Mouse (Mus musculus): Measurements from ENCODE around the gene Hectd3. TPM values are rescaled to one million over a fixed set of nuclear protein-coding genes. Genes with fewer than 3 reads are reported as not detected.

Gene Hectd3
- polyA plus RNA-seq, 1 experiment from 2014 or later = 7.6 TPM

Other genes with a start within 250 kb of the Hectd3 start
- gene Toe1, start 187.7 kb upstream of the Hectd3 start, polyA plus RNA-seq (2014; fragmentation: Nextera tagmentation; extraction: Ambion mirVana) = 29.0 and 42.5 TPM in 2 replicates
- 17.9 and 18.7 TPM in 2 replicates for gene Mutyh, start 187.6 kb upstream of the Hectd3 start, polyA plus RNA-seq (2014; fragmentation: Nextera tagmentation; extraction: Ambion mirVana)
- 1.1 and 1.4 TPM in 2 replicates for gene Hpdl, start 173.6 kb upstream of the Hectd3 start, polyA plus RNA-seq (2014; fragmentation: Nextera tagmentation; extraction: Ambion mirVana)
- gene Zswim5, start 117.9 kb upstream of the Hectd3 start, polyA plus RNA-seq (2014; fragmentation: Nextera tagmentation; extraction: Ambion mirVana) = 1.7 and 2.1 TPM in 2 replicates
- gene Urod, start 904 bp upstream of the Hectd3 start, polyA plus RNA-seq (2014; fragmentation: Nextera tagmentation; extraction: Ambion mirVana) = 83.9 and 101 TPM in 2 replicates
- 52.9 and 53.2 TPM in 2 replicates for gene Eif2b3, start 24.1 kb downstream of the Hectd3 start, polyA plus RNA-seq (2014; fragmentation: Nextera tagmentation; extraction: Ambion mirVana)
- 6.0 and 7.6 TPM in 2 replicates for gene Ptch2, start 100.8 kb downstream of the Hectd3 start, polyA plus RNA-seq (2014; fragmentation: Nextera tagmentation; extraction: Ambion mirVana)
- gene Btbd19, start 130.4 kb downstream of the Hectd3 start, polyA plus RNA-seq (2014; fragmentation: Nextera tagmentation; extraction: Ambion mirVana) = 6.2 TPM in 2 replicates
- gene Tctex1d4, start 131.5 kb downstream of the Hectd3 start, polyA plus RNA-seq (2014; fragmentation: Nextera tagmentation; extraction: Ambion mirVana) = not detected in 2 replicates
- gene Plk3, start 138.6 kb downstream of the Hectd3 start, polyA plus RNA-seq (2014; fragmentation: Nextera tagmentation; extraction: Ambion mirVana) = 2.4 and 2.9 TPM in 2 replicates
- 1,419 and 1,934 TPM in 2 replicates for gene Rps8, start 160.9 kb downstream of the Hectd3 start, polyA plus RNA-seq (2014; fragmentation: Nextera tagmentation; extraction: Ambion mirVana)
- 63.8 and 74.6 TPM in 2 replicates for gene Kif2c, start 187.3 kb downstream of the Hectd3 start, polyA plus RNA-seq (2014; fragmentation: Nextera tagmentation; extraction: Ambion mirVana)

Data from kidney, embryonic 14.5 days (tissue).